Mouse (Mus musculus) monocyte, adult 2 months (primary cell): ENCODE measurements around the gene Igfbp7.

Source experiments
- DNase-seq, 2 experiments: peaks; one replicate each; pipeline ENCODE4 v3.0.0; 2022; ENCODE audit warnings: low spot score in 2 of 2, low read depth in 1 of 2

Gene Igfbp7

GRCm38 (mm10) chr5:77354361-77354787 is 53.5 kb downstream of the Igfbp7 start:
- peak; percentile 42 to 63 for DNase-seq

GRCm38 (mm10) chr5:77351691-77352090 is 56.1 kb downstream of the Igfbp7 start:
- DNase-seq = no peak

DNA sequence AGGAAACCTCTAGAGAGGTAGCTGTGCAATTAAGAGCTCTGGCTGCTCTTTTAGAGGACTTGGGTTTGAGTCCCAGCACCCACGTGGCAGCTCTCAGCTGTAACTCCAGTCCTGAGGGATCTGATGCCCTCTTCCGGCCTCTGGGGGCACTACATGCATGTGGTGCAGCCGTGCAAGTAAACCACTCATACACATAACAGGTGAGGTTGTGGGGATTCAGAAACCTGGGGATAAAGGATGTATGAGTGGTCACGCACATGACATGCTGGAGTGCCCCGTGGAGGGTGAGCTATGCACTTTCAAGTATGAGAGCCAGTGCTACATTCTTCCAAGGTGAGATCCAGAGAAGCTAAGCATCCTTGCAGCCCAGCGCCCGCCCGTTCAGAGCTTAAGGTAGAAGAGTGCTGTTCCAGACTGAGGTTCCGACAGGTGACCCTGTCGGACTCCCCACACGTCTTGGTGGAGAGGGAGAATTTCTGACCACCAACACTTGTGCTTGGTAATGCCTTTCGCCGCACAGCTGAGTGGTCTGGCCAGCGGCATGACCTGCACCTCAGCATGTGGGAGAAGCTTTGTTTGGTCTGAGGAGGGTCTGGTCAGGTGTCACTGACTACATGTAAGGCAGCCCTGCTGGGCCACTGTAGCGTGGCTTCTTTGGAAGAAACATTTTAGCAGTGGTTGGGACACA is 57.7 kb downstream of the Igfbp7 start:
- no peak for DNase-seq

DNA sequence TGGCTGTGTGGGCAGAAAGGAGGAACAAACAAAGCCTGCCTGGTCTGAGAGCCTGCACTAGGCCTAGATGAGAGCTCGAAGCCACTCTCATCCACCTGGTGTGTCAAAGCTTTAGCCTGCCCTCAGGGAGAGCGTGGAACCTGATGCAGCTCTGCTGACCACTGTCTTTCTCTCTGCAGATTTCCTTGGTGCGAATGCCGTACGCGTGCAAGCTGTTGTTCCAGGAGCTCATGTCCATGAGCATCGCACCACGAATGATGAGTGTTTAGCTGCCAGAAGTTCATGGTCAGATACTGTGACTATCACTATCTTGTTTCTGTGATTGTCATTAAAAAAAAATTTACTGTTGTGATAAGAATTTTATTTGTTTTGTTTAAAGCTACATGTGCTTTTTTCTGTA is 58.9 kb downstream of the Igfbp7 start:
- no peak for DNase-seq

DNA sequence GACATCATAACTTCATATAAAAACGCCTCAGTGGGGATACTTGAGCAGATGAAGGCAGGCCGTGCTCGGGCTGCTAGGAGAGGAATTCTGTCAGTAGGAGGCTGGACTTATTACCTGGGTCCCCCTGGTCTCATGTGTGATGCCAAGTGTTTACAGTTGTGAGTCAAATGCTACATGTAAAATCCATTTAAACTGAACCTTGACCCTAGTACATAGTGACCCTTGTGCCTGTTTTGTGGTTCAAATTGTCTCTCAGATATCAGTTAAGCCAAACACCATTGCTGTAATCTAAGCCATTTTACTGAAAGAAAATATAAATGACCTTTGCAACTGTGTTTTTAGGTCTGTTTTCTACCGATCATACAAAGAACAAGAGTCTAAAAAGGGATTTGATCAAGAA is 67.8 kb downstream of the Igfbp7 start:
- no peak for DNase-seq

DNA sequence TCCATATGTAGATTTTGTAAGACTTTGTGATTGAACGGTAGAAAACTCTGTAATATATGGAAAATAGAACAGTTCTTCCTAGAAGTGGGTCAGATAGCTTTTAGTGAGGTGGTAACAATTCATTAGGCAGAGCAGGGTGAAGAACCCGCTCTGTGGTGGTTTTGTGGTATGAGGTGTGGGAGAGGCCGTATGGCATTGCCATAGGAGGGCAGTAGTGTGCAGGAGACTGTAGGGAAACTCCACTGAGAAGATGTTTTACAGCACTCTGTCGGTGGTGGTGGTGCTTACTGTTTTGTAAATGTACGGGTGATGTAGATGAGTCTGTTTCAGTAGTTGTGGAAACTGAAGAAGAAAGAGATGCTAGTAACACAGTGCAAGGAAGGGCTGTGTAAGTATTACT is 77.7 kb downstream of the Igfbp7 start:
- no peak for DNase-seq

DNA sequence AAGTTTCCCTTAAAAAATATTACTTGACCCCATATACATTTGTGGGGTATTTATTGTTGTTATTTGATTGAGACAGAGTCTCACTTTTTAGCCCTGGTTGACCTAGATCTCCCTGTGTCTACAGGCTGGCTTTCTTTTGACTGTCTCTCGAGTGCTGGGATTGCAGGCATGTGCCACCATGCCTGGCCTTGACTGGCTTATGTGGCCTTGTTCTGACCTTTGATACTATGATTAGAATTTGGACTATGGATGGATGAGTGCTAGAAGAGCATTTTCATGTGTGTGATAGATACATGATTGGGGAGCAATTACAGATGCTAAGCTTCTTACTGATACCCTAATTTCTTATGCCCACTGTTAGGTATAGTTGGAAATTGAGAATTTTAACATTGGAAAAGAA is 82.9 kb downstream of the Igfbp7 start:
- no peak for DNase-seq

GRCm38 (mm10) chr5:77314986-77315385 is 92.9 kb downstream of the Igfbp7 start:
- DNase-seq = no peak

DNA sequence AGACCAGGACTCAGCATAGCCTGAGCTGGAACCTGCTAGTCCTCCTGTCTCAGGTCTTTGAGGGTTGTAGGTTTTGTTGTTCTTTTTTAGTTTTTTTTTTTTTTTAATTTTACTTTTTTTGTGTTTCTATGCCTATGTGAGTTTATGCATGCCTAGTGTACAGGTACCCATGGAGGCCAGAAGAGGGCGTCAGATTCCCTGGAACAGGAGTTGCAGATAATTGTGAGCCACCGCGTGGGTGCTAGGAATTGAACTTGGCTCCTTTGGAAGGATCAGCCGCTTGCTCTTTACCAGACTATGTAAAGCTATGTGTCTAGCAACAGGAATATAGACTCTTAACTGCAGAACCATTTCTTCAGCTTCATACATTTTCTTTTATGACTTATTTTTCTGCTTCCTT is 93.6 kb downstream of the Igfbp7 start:
- no peak for DNase-seq

DNA sequence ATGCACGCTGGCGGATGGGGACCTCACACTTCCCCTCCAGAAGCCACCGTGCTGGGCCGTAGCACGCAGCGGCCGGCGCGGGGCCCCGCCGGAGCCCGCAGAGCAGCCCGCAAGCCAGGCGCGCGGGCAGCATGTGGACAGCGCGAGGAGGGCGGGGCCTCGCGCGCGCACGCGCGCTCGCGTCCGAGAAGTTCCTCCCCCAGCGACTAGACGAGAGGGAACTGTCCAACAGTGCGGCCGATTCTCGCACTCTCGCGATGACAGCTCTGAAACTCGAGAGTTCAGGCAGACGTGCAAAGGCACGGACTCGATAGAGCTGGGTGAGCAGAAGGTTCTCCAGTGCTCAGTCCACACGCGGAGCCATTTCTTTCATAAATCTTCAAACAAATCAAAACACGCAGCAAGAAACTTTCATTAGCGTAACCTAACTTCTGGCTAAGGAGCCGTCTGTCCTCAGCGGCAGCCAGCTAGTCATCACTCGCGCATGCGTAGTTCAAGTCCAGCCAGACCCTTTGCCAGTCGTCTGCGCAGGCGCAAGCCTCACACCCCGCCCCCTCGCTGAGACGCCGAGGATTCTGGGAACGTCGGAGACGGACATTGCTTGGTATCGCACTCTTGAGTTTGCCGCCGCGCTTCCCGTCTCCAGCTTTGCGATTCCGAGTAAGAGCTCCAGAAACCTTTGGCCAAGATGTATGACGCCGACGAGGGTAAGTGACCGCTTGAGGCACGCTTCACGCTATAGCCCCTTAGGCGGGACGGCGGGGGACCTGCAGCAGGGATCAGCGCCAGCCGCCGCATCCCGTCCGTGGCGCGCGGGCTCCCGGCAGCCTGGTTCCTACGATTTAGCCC is 97.7 kb downstream of the Igfbp7 start, which contains the start of the genes Noa1 and Polr2b:
TSS of gene Noa1 (minus strand) at position 161 of the 849 bp plus-strand sequence.
TSS of gene Polr2b (plus strand) at position 224 of the 849 bp plus-strand sequence.
- DNase-seq = peak; percentile 96 to 98

GRCm38 (mm10) chr5:77309051-77309906 is 98.6 kb downstream of the Igfbp7 start:
- DNase-seq = no peak

DNA sequence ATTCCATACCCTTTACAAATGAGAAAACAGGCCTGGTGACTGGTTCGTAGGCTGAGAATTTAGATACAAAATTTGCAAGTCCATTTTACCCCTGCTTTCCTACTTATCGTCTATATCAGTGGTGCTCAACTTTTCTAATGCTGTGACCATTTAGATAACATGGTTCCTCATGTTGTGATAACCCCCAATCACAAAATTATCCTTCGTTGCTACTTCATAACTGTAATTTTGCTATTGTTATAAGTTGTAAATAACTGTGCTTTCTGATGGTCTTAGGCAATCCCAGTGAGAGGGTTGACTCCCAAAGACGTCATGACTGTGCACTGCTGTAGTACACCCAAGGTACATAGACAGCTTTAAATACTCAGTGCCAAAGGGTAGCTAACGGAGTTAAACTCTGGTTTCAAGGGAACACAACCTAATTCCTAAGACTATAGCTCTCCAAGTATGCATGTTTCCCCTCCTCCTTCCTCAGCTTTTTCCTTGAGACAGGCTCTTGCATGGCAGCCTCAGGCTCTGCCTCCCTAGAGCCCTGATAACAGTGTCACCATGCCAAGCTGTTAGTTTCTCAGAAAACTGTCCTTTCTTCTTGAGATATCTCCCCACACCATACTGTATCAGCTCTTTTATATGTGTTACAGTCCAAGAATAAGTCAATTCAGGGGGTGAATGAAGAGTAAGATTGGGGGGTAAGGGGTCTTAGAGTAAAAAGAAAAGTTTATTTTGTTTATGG is 99.9 kb downstream of the Igfbp7 start:
- no peak for DNase-seq

DNA sequence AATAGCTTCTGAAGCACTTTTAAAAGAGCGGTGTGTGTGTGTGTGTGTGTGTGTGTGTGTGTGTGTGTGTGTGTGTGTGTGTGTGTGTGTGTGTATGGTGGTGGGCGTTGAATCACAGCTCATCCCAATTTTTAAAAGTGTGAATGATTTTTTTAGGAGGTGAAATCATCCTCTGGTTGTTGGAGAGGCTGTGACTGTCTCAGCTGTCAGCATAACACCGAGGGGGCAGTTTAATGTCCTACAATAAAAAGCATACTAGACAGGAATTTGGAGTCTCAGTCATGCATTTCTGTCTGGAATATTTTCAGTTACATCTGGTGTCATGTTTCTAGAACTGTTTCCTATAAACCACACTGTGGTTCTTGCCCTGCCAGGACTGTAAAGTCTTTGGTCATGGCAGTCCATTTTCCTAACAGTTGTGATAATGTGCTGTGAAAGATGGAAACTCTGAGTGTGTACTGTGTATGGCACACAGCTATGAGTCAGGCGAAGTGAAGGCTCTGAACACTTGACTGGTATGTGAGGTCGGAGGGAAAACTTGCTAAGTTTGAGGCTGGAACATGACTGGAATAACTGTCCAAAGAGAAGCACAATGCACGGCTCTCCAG is 106.4 kb downstream of the Igfbp7 start:
- DNase-seq = no peak

GRCm38 (mm10) chr5:77299486-77299885 is 108.4 kb downstream of the Igfbp7 start:
- DNase-seq = no peak
